Mouse (Mus musculus) brown adipose tissue, adult 24 weeks (tissue): ENCODE measurements around the gene Mbd3. TPM values are rescaled to one million over a fixed set of nuclear protein-coding genes. Genes with fewer than 3 reads are reported as not detected.

Source experiments
- H3K27ac ChIP-seq: fragments of 200-500 bp; replicated peaks from 2 replicates; pipeline ENCODE4 v1.5.1; 2012; ENCODE audit warnings: low read depth, mild to moderate bottlenecking, low read length
- H3K4me1 ChIP-seq: fragments of 200-500 bp; 2 replicates; pipeline ENCODE4 v1.6.1; 2012; ENCODE audit warnings: low read length, mixed read lengths; ENCODE audit not compliant: control insufficient read depth, insufficient read depth, insufficient read length
- H3K4me3 ChIP-seq: fragments of 200-500 bp; 2 replicates; pipeline ENCODE4 v1.5.1; 2012; ENCODE audit warnings: low read depth, mild to moderate bottlenecking, low read length, moderate library complexity; ENCODE audit not compliant: insufficient read depth
- polyA plus RNA-seq: library from polyadenylated mRNA; stranded (reverse); fragments of >200 nt; gene quantifications from 2 replicates; pipeline ENCODE4 v1.2.4, GENCODE M21; 2012; ENCODE audit not compliant: missing spikeins, insufficient read depth, insufficient read length

The Mbd3 gene
- polyA plus RNA-seq, 1 experiment: 90.4 TPM

DNA sequence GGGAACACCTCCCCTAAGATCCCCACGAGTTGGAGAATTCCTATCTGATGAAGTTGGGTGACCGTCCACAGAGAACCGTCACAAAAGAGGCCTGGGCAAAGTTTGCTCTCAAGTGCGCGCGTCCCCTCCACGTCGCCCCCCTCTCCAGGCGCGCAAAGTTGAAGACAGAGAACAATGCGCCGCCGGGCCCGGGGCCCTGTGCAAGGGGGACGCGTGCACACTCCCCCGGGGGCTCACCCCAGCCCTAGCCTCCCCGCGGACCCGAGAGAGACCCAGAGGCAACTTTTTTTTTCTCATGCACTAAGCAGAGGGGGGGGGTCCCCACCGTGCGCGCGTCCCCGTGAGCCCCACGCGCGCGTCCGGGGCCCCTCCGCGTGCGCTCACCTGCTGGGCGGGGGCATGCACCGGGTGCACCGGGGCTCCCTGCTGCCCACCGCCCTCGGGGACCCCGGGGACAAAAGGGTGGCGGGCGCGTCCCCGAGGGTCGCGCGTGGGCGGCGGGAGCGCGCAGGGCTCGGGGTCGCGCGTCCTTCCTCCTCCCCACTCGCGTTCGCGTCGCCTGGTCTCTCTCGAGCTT lies 33.7 kb upstream of the Mbd3 start:
- Histone ChIP-seq H3K4me1 (0 out of 2 replicates have a peak, but pooled peaks cover 4% of the 10 kb centered on the region), H3K27ac (peak overlapping the region; percentile 66), H3K4me3 (peak overlapping the region; percentile 93)

DNA sequence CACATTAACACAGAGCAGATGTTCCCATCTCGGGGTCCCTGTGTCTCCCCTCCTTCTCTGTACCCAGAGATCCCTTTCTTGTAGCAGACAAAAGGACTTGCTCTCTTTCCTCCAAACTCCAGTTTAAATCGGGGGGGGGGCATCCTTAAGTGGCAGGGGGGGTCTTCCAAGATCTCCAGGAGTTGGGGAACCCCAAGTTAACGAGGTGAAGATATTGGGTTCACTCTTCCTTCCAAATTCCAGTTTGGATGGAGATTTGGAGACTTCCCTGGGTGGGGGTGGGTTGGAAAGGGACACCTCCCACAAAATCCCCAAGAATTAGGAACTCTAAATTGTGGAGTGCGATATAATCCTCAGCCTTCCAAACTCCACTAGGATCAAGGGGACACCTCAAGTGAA lies 33.0 kb upstream of the Mbd3 start:
- Histone ChIP-seq H3K4me1 (0 out of 2 replicates have a peak, but pooled peaks cover 4% of the 10 kb centered on the region), H3K4me3 (peak overlapping the region; percentile 93), H3K27ac (peak overlapping the region; percentile 55)

DNA sequence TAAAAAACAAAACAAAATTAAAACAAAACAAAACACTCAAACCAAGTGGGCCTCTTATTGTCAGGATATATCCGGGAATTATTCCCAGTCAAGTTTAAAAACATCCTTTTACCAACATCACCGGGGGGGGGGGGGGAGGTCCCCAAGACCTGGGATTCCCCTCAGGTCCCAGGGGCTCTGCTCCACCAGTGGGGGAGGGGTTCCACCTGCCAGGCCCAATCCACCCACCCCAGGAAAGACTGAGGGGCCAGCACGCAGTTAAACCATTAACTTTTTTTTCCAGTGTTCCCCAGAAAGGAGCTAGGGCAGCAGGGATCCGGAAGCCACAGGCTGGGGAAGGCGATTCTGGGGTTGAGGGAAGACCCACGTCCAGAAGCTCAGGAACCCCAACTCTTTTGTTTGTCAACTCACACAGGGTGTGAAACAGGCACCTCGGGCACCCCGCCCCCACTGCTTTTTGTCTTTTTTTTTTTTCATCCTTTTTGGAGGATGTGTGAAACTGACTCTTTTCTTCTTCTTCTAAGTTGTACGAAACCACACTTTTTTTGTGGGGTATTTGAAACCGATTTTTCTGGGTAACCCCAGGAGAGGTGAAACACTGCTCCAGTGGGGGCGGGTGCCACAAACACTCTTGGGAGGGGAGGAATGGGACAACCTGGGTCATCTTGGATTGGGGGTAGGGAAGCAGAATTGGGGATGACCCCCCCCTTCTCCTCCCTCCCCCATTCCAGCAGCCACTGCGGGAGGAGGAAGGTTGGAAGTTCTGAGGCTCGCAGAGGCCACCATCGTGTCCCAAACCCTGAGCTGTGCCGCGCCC lies 32.4 kb upstream of the Mbd3 start:
- H3K4me1 ChIP-seq: 0 out of 2 replicates have a peak, but pooled peaks cover 4% of the 10 kb centered on the region
- peak overlapping the region; percentile 55 for H3K27ac ChIP-seq
- H3K4me3 ChIP-seq: peak overlapping the region; percentile 93

DNA sequence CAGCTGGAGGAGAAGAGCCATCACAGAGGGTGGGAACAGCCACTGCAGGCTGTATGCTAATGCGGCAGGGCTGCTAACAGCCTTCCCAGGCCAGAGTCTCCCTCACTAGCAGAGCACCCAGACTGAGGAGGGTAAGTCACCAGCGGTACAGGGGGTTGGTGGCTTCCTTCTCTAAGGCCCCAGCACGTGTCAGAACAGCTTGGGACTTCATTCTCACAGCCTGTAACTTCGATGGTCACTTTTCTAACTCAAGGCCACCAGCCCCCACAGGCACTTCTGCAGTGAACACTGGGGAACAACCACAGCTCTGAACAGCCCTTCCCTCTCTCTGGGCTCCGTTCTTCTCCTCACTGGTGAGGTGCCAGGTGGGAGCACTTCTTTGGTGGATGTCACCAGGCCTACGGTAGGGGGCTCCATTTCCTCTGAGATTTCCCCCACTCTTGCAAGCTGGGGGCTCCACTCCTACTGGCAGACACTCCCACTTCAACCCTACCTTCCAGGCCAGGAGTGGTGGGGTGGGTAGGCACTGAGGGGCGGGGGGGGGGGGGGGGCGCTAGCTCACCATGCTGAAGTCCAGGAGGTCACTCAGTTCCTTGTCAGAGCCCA lies 31.1 kb upstream of the Mbd3 start:
- 0 out of 2 replicates have a peak overlapping the region, but pooled peaks have one; percentile 13 for H3K4me3 ChIP-seq
- 0 out of 2 replicates have a peak overlapping the region, but pooled peaks have one; percentile 8 for H3K27ac ChIP-seq
- H3K4me1 ChIP-seq: 0 out of 2 replicates have a peak, but pooled peaks cover 4% of the 10 kb centered on the region

DNA sequence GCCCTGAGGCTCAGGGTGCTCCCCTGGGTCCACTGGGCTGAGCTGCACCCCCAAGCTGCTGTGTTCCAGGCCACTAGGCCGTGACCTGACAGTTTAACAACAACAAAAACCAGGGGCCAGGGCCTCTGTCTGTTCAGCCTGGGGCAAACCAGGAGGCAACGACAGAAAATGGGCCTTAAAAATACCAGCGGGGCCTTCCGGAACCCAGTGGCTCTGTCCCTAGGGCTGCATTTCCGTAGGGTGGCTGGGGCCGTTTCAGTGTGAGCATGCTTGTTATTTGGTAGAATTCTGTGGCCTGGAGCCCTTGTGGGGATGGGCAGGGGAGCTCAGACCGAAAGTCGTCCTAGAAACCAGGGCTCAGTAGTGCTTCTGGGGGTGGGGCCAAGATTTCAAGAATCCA lies 30.4 kb upstream of the Mbd3 start:
- Histone ChIP-seq H3K27ac (no peak overlapping the region), H3K4me3 (no peak overlapping the region), H3K4me1 (0 out of 2 replicates have a peak, but pooled peaks cover 4% of the 10 kb centered on the region)

DNA sequence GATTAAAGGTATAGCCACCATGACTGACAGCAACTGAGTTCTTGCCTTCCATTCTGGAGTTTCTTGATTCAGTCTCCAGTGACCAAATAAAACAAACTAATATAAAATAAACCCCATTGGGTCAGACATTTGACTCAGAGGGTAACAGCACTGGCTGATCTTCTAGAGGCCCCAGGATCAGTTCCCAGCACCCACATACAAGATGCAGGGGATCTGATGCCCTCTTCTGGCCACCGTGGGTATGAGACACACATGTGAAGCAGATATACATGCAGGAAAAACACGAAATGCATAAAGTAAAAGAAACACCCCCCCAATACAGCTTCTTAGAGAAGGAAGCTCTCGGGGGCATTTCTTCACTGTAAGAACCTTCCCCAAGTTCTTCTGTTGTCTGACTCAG lies 25.7 kb upstream of the Mbd3 start:
- no peak overlapping the region for H3K27ac ChIP-seq
- no peak overlapping the region for H3K4me3 ChIP-seq
- H3K4me1 ChIP-seq: no peaks in the 10 kb centered on the region

DNA sequence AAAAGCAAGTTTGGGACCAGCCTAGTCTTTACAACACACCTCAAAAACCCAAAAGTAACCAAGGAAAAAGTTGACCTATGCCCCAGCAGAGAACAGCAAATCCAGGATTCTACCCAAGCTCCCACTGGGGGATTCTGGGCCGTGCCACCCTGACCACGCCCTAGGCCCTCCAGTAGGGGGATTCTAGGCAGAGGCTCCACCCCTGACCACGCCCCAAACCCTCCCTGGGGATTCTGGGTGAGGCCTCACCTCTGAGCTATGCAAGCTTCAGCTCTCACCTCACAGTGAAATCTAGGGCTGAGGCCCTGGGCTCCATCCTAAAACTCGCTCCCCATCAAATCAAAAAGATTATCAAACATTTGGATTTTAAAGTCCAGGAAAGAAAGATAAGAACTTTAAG lies 24.2 kb upstream of the Mbd3 start:
- no peak overlapping the region for H3K27ac ChIP-seq
- no peak overlapping the region for H3K4me3 ChIP-seq
- no peaks in the 10 kb centered on the region for H3K4me1 ChIP-seq

DNA sequence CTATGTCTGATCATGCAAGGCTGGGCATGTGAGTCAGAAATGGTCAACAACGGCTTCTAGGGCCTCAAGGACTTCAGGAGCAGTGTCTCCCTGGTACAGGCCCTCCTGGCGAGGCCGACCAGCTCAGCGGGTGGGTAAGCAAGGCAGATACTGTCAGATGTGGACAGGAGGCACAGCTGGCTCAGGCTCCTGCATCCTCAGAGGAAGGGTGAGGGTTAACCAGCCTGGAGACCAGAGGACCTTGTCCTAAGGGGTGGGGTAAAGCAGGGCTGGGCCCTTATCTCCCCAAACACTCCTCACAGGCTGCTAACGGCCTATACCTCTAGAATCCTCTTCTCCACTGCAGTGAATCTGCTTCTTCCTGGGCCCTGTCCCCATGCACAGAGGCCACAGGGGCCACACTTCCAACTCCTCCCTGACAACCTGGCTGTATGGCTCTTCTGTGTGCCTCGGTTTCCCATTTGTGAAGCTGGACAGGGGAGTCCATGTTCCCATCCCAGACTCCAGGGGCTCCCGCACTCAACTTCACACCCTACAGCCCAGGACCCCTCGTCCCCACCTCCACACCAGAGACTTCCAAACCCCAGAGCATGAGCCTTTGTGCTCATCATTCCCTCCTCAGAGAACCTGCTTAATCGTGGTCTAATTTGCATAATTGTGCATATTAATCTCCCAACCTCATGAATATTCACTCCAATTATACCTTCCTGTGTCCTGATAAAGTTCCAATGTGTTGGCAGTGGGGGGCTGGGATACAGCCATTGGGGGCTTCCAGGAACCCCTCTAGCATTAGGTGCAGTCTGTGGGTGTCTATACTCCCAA lies 22.5 kb upstream of the Mbd3 start:
- no peak overlapping the region for H3K27ac ChIP-seq
- H3K4me3 ChIP-seq: no peak overlapping the region
- H3K4me1 ChIP-seq: no peaks in the 10 kb centered on the region

DNA sequence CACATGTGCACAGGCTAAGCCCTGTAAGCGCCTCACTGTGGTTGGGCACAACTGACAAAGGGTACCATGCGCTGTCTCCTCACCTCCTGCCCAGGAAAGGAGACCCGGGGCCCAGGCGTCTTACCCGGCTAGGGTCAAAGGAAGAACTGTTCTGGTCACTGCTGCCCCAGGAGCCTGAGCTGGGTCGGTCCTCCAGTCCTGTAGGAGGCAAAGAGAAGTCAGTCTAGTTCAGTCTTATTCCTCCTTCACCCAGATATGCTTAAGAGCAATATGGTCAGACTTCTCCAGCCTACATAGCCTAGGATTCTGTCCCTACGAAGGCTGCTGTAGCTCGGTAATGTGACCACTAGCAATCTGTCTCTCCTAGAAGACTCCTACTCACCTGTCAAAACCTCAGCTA lies 21.9 kb upstream of the Mbd3 start:
- no peaks in the 10 kb centered on the region for H3K4me1 ChIP-seq
- no peak overlapping the region for H3K4me3 ChIP-seq
- H3K27ac ChIP-seq: no peak overlapping the region

DNA sequence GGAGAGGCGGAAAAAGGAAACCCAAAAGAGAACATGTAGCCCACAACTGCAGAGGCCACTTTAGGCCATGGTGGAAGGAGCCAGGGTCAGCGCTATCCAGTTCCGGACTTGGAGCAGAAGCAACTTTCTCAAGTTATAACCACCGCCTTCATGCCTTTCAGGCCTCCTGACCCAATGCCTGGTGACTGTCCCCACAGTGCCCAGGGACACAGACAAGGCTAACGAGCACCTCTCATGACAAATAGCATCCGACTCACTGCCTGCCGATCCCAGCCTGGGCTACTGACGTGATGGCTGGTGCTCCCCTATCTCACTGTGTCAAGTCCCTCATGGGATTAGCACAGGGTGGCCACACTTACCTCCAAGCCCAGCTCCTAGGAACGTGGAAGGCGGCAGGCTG lies 21.4 kb upstream of the Mbd3 start:
- Histone ChIP-seq H3K27ac (no peak overlapping the region), H3K4me3 (no peak overlapping the region), H3K4me1 (no peaks in the 10 kb centered on the region)

DNA sequence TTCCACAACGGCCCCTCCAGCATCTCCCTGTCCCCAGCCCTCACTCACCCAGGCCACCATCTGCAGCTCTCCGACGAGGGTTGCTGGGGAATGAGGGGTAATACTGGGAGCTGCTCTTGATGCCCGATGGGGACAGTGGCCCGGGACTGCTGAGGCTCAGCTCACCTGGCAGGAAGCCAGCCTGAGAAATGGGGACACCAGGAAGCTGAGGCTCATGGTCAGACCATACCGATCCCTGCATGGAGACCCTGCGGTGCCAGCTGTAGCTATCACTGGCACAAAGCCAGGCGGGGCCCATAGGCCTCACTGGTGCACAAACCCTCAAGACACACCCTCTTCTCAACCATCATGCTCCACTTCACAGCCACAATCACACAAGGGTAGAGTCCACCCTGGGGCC lies 20.1 kb upstream of the Mbd3 start:
- no peaks in the 10 kb centered on the region for H3K4me1 ChIP-seq
- H3K4me3 ChIP-seq: no peak overlapping the region
- H3K27ac ChIP-seq: no peak overlapping the region

DNA sequence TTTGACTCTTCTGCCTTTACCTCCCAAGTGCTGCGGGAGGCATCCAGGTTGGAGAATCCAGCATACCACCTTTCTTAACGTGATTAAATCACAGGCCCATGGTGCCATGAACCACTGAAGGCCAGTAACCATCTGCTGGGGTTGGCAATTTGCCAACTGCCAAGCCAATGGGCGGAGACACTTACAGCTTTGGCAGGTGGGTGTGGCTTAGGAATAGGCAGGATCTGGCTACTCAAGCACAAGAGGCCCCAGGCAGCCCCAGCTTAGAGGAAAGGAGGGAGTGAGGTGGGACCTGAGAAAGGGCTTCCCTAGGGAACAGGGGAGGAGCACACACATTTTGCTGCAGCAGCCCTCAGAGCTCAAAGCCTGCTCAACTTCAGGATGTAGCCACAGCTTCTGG lies 19.0 kb upstream of the Mbd3 start:
- Histone ChIP-seq H3K4me3 (no peak overlapping the region), H3K4me1 (no peaks in the 10 kb centered on the region), H3K27ac (no peak overlapping the region)

DNA sequence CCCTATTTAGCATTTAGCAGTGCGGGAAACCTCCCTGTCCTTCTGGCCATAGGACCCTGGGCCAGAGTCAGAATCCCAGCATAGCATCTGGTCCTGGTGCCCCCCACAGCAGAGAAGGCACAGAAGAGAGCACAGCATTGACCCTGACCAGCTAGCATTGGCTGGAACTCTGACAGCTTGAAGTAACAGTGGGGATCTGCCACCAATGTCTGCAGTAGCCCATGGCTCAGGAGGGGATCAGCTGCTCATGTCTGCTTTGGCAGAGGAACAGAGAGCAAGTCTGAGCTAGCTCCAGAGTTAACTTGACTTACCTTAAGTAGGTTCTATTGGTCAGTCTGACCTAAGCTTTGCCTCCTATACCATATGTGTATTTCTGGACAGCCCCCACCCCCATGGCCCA lies 18.5 kb upstream of the Mbd3 start:
- H3K27ac ChIP-seq: no peak overlapping the region
- H3K4me3 ChIP-seq: no peak overlapping the region
- no peaks in the 10 kb centered on the region for H3K4me1 ChIP-seq

DNA sequence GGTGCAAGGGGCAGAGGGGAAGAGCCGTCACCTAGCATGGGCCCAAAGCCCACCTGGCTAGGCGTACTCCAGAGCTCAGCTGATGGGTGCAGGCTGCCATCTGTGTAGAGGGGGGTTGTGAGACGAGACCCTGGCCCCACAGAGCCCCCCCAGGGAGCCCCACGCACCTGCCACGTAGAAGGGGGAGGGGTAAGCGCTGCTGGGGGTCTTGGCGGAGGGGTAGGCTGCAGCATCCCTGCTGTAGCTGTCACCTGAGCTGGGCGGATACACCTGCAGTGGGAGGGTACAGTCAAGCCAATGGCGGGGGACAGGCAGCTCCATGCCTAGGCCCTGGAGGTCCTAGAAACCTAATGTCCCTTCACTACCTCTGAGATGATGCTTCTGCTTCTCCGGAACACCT lies 18.0 kb upstream of the Mbd3 start:
- Histone ChIP-seq H3K4me1 (no peaks in the 10 kb centered on the region), H3K27ac (no peak overlapping the region), H3K4me3 (no peak overlapping the region)

DNA sequence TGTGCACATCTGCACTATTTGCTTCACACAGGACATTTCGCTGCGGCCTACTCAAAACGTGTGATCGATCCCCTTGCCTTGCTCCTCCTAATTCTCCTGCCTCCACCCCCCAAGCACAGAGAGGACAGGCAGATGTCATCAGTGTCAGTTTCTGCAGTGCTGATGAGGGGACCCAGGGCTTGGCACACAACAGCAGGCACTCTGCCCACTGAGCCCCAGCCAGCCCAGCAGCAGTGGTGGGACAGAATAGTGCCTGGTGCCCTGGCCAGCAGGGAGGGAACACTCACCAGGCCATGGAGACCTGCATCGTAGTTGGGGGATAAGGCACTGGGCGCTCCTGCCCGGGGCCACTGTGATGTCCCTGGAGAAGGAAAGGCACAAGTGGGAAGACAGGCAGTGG lies 16.2 kb upstream of the Mbd3 start:
- Histone ChIP-seq H3K27ac (no peak overlapping the region), H3K4me1 (no peaks in the 10 kb centered on the region), H3K4me3 (no peak overlapping the region)
